Mouse (Mus musculus) hindbrain, embryonic 12.5 days (tissue): ENCODE measurements around the gene Rap1gap. TPM values are rescaled to one million over a fixed set of nuclear protein-coding genes. Genes with fewer than 3 reads are reported as not detected.

ENCODE experiments used
- ATAC-seq: fragments of 200-750 bp; cut with Nextera tagmentation; 2 replicates; pipeline ENCODE4 v1.8.0; 2017; ENCODE audit warnings: moderate TSS enrichment; ENCODE audit not compliant: low FRiP score
- H3K27ac ChIP-seq: fragments of 300-500 bp; sonication (generic); 2 replicates; pipeline ENCODE4 v1.5.1; 2016; ENCODE audit warnings: mild to moderate bottlenecking
- H3K27me3 ChIP-seq: fragments of 300-500 bp; sonication (generic); 2 replicates; pipeline ENCODE4 v1.6.1; 2016; ENCODE audit warnings: mild to moderate bottlenecking
- H3K36me3 ChIP-seq: fragments of 300-500 bp; sonication (generic); 2 replicates; pipeline ENCODE4 v1.6.1; 2016; ENCODE audit warnings: mild to moderate bottlenecking
- H3K4me1 ChIP-seq: fragments of 300-500 bp; sonication (generic); 2 replicates; pipeline ENCODE4 v1.6.1; 2016
- H3K4me2 ChIP-seq: fragments of 300-500 bp; sonication (generic); replicated peaks from 2 replicates; pipeline ENCODE4 v1.6.1; 2016; ENCODE audit warnings: mild to moderate bottlenecking
- H3K4me3 ChIP-seq: fragments of 300-500 bp; sonication (generic); 2 replicates; pipeline ENCODE4 v1.5.1; 2016; ENCODE audit warnings: mild to moderate bottlenecking
- H3K9ac ChIP-seq: fragments of 300-500 bp; sonication (generic); 2 replicates; pipeline ENCODE4 v1.6.1; 2016; ENCODE audit warnings: mild to moderate bottlenecking, moderate library complexity
- H3K9me3 ChIP-seq: fragments of 300-500 bp; sonication (generic); replicated peaks from 2 replicates; pipeline ENCODE4 v1.6.1; 2016; ENCODE audit warnings: mild to moderate bottlenecking
- WGBS: fragments of 180-500 bp; shearing (Covaris S2); methylation state at CpG from one replicate; pipeline ENCODE4 v1.1.7; 2016; 5-methylcytosine and 5-hydroxymethylcytosine counted together
- polyA plus RNA-seq: library from polyadenylated mRNA; unstranded; fragments of >200 nt; fragmentation: Nextera tagmentation; extraction: Ambion mirVana; gene quantifications from 2 replicates; pipeline ENCODE4 v1.2.1, GENCODE M21; 2016

The Rap1gap gene
- polyA plus RNA-seq, 1 experiment from 2014 or later, result 19.8 TPM

- peak; percentile 24; the same call in 1 of the 2 replicates for ATAC-seq
- no peak overlapping the region for H3K4me3 ChIP-seq
- WGBS, result 28% methylated on average over 15 of the region's 15 CpGs
These were observed 55.0 kb downstream of the Rap1gap start for GRCm38 (mm10) chr4:137719378-137720077.

GRCm38 (mm10) chr4:137721563-137721962 lies 57.0 kb downstream of the Rap1gap start:
- ATAC-seq, result no peak

More at GRCm38 (mm10) chr4:137719378-137720077, 55.0 kb downstream of the Rap1gap start:
- Histone ChIP-seq H3K27ac (peak overlapping the region; percentile 73), H3K9me3 (no peaks in the 10 kb centered on the region), H3K9ac (peak overlapping the region; percentile 33; the same call in 1 of the 2 replicates), H3K4me1 (peaks cover 46% of the 10 kb centered on the region), H3K4me2 (peak overlapping the region; percentile 28), H3K36me3 (peaks cover 3% of the 10 kb centered on the region; the same call in 1 of the 2 replicates), H3K27me3 (peaks cover 31% of the 10 kb centered on the region)

DNA sequence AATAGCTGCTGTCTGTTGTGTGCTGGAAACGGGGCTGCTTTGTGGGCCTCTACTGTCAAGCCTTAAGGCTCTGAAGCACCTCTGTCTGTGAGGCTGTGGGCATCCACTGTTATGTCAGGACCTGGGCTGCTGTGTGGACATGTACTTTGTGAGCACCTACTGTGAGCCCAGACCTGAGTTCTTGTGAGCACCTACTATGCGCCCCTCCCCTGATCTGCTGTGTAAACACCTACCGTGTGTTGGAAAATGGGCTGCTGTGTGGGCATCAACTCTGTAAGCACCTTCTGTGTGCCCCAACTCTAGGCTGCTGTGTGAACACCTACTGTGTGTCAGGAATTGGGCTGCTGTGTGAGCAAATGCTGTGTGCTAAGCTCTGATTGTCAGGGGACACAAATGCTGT lies 57.7 kb downstream of the Rap1gap start:
- Histone ChIP-seq H3K9me3 (no peaks in the 10 kb centered on the region), H3K36me3 (peaks cover 3% of the 10 kb centered on the region; the same call in 1 of the 2 replicates), H3K27me3 (peaks cover 32% of the 10 kb centered on the region), H3K4me2 (no peak overlapping the region), H3K9ac (no peak overlapping the region), H3K4me3 (no peak overlapping the region), H3K27ac (no peak overlapping the region), H3K4me1 (peaks cover 50% of the 10 kb centered on the region)
- no peak for ATAC-seq
- WGBS, result 91% methylated on average over 3 of the region's 3 CpGs

More at GRCm38 (mm10) chr4:137721563-137721962, 57.0 kb downstream of the Rap1gap start:
- H3K9ac ChIP-seq, result no peak overlapping the region
- H3K27me3 ChIP-seq, result peaks cover 26% of the 10 kb centered on the region
- H3K9me3 ChIP-seq, result no peaks in the 10 kb centered on the region
- no peak overlapping the region for H3K27ac ChIP-seq
- 86% methylated on average over 15 of the region's 15 CpGs for WGBS
- peaks cover 3% of the 10 kb centered on the region; the same call in 1 of the 2 replicates for H3K36me3 ChIP-seq
- peaks cover 48% of the 10 kb centered on the region for H3K4me1 ChIP-seq
- H3K4me3 ChIP-seq, result no peak overlapping the region
- no peak overlapping the region for H3K4me2 ChIP-seq

DNA sequence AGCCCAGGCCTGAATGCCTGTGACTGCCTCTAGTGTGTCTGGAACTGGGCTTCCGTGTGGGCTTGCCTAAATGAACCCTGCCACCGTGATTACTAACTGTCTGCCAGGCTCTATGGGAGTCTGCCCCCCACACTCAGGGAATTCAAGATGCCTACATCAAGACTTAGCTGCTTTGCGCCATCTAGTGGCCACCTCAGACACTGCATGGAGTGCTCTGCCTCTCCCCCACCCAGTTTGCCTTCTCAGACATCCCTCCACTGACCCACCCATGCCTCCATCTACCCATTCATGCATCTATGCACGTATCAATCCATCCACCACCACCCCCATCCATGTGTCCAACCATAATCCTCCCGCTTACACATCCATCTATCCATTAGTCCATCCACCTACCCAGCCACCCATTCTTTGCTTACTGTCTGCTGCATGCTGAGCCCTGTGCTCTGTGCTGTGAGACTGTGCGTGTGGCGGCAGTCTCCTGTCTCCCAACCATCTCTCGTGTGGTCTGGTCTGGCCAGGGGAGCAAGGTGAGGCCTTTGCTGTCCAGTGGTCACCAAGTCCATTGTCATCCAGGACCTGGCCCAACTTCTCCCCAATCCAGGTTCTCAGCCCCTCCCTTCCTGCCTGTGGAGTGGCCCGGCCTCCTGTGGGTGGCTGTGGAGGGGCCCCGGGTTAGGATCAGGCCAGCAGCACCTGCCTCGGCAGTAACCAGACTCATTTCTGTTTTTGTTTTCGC lies 58.3 kb downstream of the Rap1gap start:
- Histone ChIP-seq H3K4me1 (peaks cover 50% of the 10 kb centered on the region), H3K36me3 (peaks cover 3% of the 10 kb centered on the region; the same call in 1 of the 2 replicates), H3K9ac (peak overlapping the region; percentile 46; the same call in 1 of the 2 replicates), H3K9me3 (no peaks in the 10 kb centered on the region), H3K27ac (no peak overlapping the region), H3K27me3 (peaks cover 36% of the 10 kb centered on the region), H3K4me3 (no peak overlapping the region), H3K4me2 (peak overlapping the region; percentile 26)
- no peak for ATAC-seq
- 24% methylated on average over 12 of the region's 12 CpGs for WGBS

- Histone ChIP-seq H3K9me3 (no peaks in the 10 kb centered on the region), H3K9ac (peak overlapping the region; percentile 46), H3K4me2 (peak overlapping the region; percentile 26), H3K4me3 (no peak overlapping the region), H3K4me1 (peaks cover 51% of the 10 kb centered on the region), H3K27me3 (peaks cover 40% of the 10 kb centered on the region), H3K27ac (no peak overlapping the region), H3K36me3 (peaks cover 3% of the 10 kb centered on the region; the same call in 1 of the 2 replicates)
- ATAC-seq, result no peak
- 33% methylated on average over 25 of the region's 25 CpGs for WGBS
These were observed 59.0 kb downstream of the Rap1gap start for GRCm38 (mm10) chr4:137723527-137723926.

GRCm38 (mm10) chr4:137724212-137724611 lies 59.7 kb downstream of the Rap1gap start:
- Histone ChIP-seq H3K9ac (no peak overlapping the region), H3K4me3 (no peak overlapping the region), H3K27me3 (peaks cover 47% of the 10 kb centered on the region), H3K36me3 (peaks cover 3% of the 10 kb centered on the region; the same call in 1 of the 2 replicates), H3K4me1 (peaks cover 51% of the 10 kb centered on the region), H3K27ac (no peak overlapping the region), H3K9me3 (no peaks in the 10 kb centered on the region), H3K4me2 (no peak overlapping the region; the same call in 1 of the 2 replicates)
- no peak for ATAC-seq
- WGBS, result 38% methylated on average over 11 of the region's 11 CpGs

DNA sequence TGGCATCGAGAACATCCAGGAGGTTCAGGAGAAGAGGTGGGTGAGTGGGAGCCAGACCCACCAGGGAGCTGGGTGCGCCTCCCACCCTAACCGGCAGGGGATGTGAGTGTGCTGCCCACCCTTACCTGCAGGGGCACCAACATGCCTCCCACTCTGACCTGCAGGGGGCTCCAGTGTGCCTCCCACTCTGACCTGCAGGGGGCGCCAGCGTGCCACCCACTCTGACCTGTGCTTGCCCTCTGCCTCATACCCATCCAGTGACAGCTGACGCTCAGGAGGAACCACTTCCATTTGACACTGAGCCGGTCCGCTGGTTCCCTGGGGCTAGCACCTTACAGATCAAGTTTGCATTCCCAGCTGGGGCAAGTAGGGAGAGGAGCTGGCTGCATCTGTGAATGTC lies 60.2 kb downstream of the Rap1gap start:
- peaks cover 51% of the 10 kb centered on the region for H3K27me3 ChIP-seq
- 43% methylated on average over 8 of the region's 8 CpGs for WGBS
- no peaks in the 10 kb centered on the region for H3K9me3 ChIP-seq
- no peak for ATAC-seq
- no peak overlapping the region for H3K9ac ChIP-seq
- H3K27ac ChIP-seq, result no peak overlapping the region
- no peak overlapping the region for H3K4me3 ChIP-seq
- peaks cover 50% of the 10 kb centered on the region for H3K4me1 ChIP-seq
- no peak overlapping the region for H3K4me2 ChIP-seq
- H3K36me3 ChIP-seq, result peaks cover 3% of the 10 kb centered on the region; the same call in 1 of the 2 replicates

- no peaks in the 10 kb centered on the region for H3K9me3 ChIP-seq
- peaks cover 54% of the 10 kb centered on the region for H3K27me3 ChIP-seq
- WGBS, result 74% methylated on average over 13 of the region's 13 CpGs
- no peak overlapping the region for H3K9ac ChIP-seq
- H3K36me3 ChIP-seq, result peaks cover 3% of the 10 kb centered on the region; the same call in 1 of the 2 replicates
- no peak overlapping the region for H3K4me3 ChIP-seq
- H3K4me2 ChIP-seq, result no peak overlapping the region
- no peak for ATAC-seq
- no peak overlapping the region for H3K27ac ChIP-seq
- peaks cover 52% of the 10 kb centered on the region for H3K4me1 ChIP-seq
These were observed 61.1 kb downstream of the Rap1gap start for GRCm38 (mm10) chr4:137725541-137726145.

DNA sequence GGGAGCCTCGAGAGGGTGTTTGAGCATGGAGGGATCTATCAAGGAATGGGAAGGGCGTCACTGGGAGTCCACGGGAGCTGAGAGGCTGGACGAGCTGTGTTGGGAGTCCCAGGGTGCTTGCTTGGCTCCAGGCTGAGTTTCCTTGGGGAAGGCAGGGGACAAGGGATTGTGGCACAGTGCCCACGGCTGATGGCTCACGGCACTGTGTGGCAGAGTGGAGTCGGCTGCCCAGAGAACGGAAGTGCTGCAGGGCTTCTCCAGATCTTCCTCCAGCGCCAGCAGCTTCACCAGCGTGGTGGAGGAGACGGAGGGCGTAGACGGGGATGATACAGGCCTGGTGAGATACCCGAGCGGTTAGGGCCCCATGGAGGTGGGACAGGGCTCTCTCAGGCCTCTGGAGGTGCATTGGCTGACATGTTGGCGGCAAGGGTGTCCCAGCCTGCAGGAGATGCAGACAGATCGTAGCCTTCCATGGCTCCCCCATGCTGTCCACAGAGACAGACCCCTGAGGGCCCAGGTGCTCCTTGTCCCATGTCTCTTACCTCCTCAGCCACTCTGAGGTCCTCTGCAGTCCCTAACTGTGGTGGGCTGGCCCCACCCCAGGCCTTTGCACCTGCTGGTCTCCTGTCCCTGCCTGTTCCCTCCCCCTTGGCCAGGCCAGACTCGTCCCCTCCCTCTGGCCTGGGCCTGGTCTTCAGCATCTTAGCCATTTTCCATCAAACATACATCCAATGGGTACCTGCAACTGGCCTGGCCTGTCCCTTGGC lies 62.4 kb downstream of the Rap1gap start:
- peak overlapping the region; percentile 69 for H3K4me2 ChIP-seq
- 81% methylated on average over 18 of the region's 18 CpGs for WGBS
- no peak overlapping the region for H3K27ac ChIP-seq
- H3K9ac ChIP-seq, result no peak overlapping the region
- ATAC-seq, result no peak
- peaks cover 52% of the 10 kb centered on the region for H3K4me1 ChIP-seq
- no peak overlapping the region for H3K4me3 ChIP-seq
- H3K36me3 ChIP-seq, result no peaks in the 10 kb centered on the region
- peaks cover 49% of the 10 kb centered on the region for H3K27me3 ChIP-seq
- H3K9me3 ChIP-seq, result no peaks in the 10 kb centered on the region

GRCm38 (mm10) chr4:137727506-137728187 lies 63.1 kb downstream of the Rap1gap start:
- no peaks in the 10 kb centered on the region for H3K9me3 ChIP-seq
- peak overlapping the region; percentile 69 for H3K4me2 ChIP-seq
- ATAC-seq, result peak; percentile 12
- WGBS, result 3% methylated on average over 17 of the region's 18 CpGs
- H3K27ac ChIP-seq, result no peak overlapping the region; the same call in 1 of the 2 replicates
- no peak overlapping the region for H3K4me3 ChIP-seq
- H3K36me3 ChIP-seq, result no peaks in the 10 kb centered on the region
- peaks cover 49% of the 10 kb centered on the region for H3K4me1 ChIP-seq
- no peak overlapping the region for H3K9ac ChIP-seq
- peaks cover 52% of the 10 kb centered on the region for H3K27me3 ChIP-seq
